Mouse (Mus musculus) left cerebral cortex, adult 6 months (tissue): Measurements from ENCODE around the gene Paip2b. TPM values are rescaled to one million over a fixed set of nuclear protein-coding genes. Genes with fewer than 3 reads are reported as not detected.

ENCODE experiments used
- long read RNA-seq, 2 experiments: library from polyadenylated mRNA; unstranded; transcript quantifications; one replicate each; pipeline ENCODE4 v2.0.0; 2019 to 2020
- polyA plus RNA-seq: library from polyadenylated mRNA; unstranded; fragments of <200 nt; fragmentation: Nextera tagmentation; gene quantifications from 2 replicates; pipeline ENCODE4 v1.2.3, GENCODE M21; 2021

Paip2b gene
- polyA plus RNA-seq, result 14.1 and 15.3 TPM in 2 replicates
- long read RNA-seq, experiment 1, transcript Paip2b-201 (5 exons, 3,982 nt), result major isoform, 6 of 29 reads
- long read RNA-seq, experiment 1, partial matches to known transcripts, result 1 of 29 reads
- long read RNA-seq, experiment 1, other reads (novel, unspliced or antisense), result 21 of 29 reads
- long read RNA-seq, experiment 2, partial matches to known transcripts, result 3 of 19 reads
- long read RNA-seq, experiment 2, other reads (novel, unspliced or antisense), result 12 of 19 reads

DNA sequence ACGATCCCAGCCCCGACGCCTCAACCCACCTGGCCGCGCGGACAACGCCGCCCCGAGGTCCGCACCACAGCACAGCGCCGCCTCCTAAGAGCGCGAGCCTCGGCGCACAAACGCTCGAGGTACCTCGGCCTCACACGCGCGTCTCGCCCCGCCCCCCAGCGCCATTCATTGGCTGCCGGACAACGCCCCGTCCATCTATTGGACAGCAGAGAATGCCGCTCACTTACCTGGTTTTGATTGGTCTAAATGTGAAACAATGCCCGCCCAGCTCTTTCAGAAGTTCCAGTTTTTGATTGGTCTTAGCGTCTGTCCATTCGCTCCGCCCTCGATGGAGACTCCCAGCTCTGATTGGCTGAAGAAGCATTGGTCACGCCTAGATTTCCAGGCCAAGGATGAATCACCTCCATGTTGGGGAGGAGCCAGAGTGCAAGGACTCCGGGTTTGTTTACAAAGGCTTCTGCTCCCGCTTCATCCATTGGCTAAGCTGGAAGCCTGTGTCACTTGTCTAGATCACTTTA is at the start of gene Paip2b:
Paip2b (minus strand) TSS at position 136 of the 518 bp plus-strand sequence.

DNA sequence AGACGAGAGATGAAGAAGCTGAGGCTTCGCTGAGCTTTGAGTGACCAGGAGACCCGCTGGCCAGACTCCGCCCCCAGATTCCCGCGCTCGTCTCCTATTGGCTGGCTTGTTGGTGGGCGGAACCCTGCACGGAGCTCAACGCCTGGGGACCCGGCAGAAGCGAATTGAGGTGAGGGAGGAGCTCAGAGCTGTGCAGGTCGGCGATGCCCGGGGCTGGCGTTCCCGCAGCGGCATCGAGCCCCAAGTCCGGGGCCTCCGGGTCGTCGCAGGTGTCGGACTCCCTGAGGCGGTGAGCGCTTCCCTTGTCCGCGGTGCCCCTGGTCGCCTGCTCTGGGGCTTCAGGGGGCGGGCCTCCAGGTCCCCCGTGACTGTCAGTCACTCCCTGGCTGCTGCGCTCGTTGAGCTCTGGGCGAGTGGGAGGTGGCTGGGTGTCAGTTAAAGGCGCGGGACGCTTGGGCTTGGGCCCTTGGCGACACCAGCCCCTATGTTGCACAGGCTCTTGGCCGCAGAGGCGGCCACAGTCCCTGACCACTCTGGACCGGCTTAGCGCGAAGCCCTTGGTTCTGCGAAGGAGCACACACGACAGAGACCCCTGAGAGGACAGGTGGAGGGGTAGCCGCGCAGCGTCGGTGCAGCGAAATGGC is 35.5 kb upstream of the Paip2b start, which contains the start of gene Zfp638:
Zfp638 (plus strand) TSS at position 156 of the 644 bp plus-strand sequence.

DNA sequence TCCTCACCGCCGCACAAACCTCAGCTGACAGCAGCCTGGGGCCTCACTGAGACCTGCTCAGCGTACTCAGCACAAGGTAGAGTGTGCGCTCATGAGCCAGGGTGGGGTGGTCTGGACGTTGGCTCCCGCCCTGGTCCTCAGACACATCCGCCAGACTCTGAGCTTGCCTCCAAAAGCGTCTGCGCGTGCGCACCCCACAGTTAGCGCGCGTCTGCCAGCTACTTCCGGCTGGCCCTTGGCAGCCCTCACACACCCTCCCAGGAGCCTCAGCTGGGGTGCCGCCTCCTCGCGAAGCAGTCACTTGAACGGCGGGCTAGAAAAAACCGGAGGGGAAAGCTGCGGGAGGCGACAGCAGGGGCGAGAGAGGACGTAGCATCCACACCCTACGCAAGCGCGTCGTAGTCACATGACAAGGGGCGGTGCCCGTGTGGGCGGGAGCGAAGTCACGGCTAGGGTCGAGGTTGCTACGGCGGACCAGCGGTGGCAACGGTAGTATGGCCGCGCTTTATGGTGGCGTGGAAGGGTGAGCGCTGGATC is 36.7 kb downstream of the Paip2b start, which contains the start of gene Nagk:
Nagk (plus strand) TSS at position 223 of the 537 bp plus-strand sequence.

DNA sequence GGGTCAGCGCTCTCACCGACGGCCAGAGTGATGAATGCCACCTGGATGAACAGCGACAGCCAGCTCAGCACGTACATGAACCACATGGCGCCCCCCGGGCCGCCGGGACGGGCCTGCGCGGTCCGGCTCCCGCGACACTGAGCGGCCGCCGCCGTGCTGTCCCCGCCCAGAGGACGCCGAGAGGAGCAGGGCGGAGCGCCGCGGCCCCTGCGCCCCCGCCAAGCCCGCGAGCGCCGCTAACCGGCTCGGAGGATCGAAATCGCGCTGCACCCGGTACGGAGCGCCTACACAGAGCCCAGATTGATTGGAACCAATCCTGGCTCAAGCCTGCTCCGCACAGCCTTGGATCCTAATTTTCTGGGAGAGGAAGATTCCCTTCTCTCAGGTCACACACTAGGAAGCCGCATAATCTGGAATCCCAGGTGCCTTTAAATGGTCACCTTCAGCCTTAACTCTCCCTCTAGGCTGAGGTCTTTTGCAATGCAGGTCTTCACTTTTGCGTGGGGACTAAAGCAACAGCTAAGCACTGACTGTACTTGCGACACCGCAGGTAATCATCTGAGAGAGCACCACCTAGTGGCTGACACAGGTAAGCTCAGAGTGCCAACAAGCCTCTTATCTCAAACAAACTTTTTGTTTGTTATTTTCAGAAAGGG is 55.8 kb downstream of the Paip2b start, which contains the start of gene Tex261:
Tex261 (minus strand) TSS at position 176 of the 656 bp plus-strand sequence.

DNA sequence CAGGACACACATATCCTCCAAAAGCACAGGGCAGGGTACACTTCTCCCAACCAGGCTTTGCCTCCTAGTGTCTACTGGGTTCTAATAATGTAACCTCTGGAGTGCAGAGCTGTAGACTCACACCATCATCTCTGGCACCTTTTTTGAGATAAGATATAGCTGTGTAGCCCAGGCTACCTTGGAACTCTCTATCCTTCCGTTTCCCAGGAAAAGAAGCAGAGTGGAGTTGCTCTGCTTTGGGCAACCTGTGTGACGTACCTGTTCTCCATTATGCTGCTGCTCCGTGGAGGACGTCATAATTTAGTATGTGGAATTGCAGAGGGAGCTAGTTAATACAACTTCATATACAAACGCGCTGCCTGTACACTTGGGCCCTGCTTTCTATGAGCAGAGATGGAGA is 69.2 kb downstream of the Paip2b start, which contains the start of gene Ankrd53:
Ankrd53 (plus strand) TSS at position 301 of the 400 bp plus-strand sequence.

Other genes starting within 250 kb of the Paip2b start
- not detected in 2 replicates for gene Clec4f, start 175.6 kb downstream of the Paip2b start, polyA plus RNA-seq
- gene Cd207, start 153.9 kb downstream of the Paip2b start, polyA plus RNA-seq, result not detected in 2 replicates
- gene Vax2, start 120.5 kb downstream of the Paip2b start, polyA plus RNA-seq, result not detected in 2 replicates
- not detected in 2 replicates for gene Atp6v1b1, start 88.8 kb downstream of the Paip2b start, polyA plus RNA-seq
- not detected in 2 replicates for gene Ankrd53, start 69.1 kb downstream of the Paip2b start, polyA plus RNA-seq
- gene Tex261, start 55.9 kb downstream of the Paip2b start, polyA plus RNA-seq, result 54.2 and 59.3 TPM in 2 replicates
- gene Nagk, start 36.8 kb downstream of the Paip2b start, polyA plus RNA-seq, result 81.0 and 103 TPM in 2 replicates
- gene Zfp638, start 35.4 kb upstream of the Paip2b start, polyA plus RNA-seq, result 25.1 and 30.1 TPM in 2 replicates
- gene Dysf, start 176.8 kb upstream of the Paip2b start, polyA plus RNA-seq, result 1.4 and 1.5 TPM in 2 replicates